Mouse (Mus musculus) c-Kit-negative CD71-positive TER-119-positive erythroid progenitor cells, embryonic 14.5 days (primary cell): ENCODE data around the gene Mrpl52.

Source experiments
- DNase-seq: peaks from one replicate; pipeline ENCODE4 v3.0.0-alpha.2; 2013; ENCODE audit warnings: low read depth, low spot score

The Mrpl52 gene

GRCm38 (mm10) chr14:54471467-54471866 lies 44.8 kb downstream of the Mrpl52 start:
- DNase-seq: no peak

DNA sequence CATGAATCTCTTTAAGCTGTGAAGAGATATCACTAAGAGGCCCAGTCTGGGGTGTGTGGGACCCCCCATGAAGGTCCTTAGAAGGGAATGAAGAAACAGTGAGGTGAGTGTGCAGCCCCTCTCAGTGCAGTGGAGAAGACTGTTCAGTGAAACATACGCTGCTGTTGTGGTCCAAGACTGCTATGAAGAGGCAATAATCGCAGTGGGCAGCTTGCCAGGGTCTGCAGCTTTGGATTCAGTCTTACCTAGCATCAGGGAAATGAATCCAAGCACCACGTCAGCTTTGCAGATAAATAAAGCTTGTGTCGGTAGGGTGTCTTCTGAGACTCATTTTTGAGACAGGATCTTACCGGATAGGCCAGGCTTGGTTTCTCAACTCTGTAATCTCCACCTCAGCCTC lies 46.0 kb downstream of the Mrpl52 start:
- DNase-seq: no peak

DNA sequence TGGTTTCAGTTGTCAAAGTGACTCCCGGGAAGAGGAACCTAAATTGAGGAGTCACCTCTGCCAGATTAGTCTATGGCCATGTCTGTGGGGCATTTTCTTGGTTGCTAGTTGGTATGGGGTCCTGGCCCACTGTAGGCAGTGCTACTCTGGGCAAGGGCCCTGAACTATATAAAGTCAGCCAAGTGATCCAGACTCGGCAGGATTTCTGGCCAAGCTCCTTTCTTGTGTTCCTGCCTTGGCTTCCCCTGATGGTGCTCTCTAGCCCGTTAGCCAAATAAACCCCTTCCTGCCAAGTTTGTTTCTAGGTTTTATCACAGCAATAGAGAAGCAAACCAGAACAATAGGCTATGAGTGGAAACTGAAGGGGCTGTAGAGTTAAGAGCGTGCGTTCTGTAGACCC lies 48.0 kb downstream of the Mrpl52 start:
- DNase-seq: no peak

DNA sequence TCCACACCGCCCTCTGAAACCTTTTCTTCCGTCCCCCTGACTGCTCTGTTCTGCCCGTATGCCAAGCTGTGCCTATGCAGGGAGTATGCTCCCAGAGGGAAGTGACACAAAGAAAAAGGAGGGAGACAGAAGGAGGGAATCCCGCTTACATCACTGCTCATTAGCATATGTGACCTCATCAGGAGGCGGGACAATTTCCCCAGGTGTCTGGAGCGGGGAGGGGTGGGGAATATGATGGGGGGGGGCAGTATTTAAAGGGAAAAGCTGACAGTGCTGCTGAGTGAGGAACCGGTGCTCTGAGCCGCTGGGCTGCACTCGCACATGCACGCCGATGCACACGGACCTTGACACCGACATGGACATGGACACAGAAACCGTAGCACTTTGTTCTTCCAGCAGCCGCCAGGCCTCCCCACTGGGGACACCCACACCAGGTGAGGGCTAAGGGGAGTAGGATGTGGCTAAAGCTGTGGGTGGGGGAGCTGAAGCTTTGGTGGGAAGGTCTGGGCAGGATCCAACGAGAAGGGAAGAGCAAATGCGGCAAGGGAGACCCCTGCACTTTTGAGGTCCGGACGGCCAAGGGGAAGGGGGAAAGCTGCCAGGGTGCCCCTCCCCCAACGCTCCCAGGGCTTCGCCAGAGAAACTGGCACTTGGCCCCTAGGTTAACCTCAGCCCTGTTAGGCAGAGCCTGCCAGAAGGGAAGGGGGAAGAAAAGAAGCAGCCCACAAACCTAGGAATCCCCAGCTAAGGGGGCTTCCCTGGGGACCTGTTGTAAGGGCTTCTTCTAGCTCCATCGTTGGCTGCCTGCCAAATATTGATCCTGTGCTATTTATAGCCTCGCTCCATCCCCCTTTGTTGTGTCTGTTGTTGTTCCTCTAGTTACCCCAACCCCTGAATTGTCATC lies 49.5 kb downstream of the Mrpl52 start, which contains the start of gene Rem2:
Gene Rem2, plus strand, starts transcription at position 160 of the 904 bp plus-strand sequence.
- no peak for DNase-seq

- DNase-seq: no peak
These were observed 50.6 kb downstream of the Mrpl52 start for GRCm38 (mm10) chr14:54477172-54477909.
